Mouse (Mus musculus) cerebellum, adult 2 months (tissue): ENCODE data around the gene Tigit.

ENCODE experiments used
- CTCF ChIP-seq: fragments of 200-500 bp; IDR thresholded peaks from 2 replicates; pipeline ENCODE4 v1.5.1; 2011; ENCODE audit warnings: low read depth, mild to moderate bottlenecking, control low read depth, low read length, moderate library complexity, borderline replicate concordance; ENCODE audit not compliant: insufficient read depth
- POLR2A ChIP-seq: fragments of 200-500 bp; IDR thresholded peaks from 2 replicates; pipeline ENCODE4 v1.6.1; 2011; ENCODE audit warnings: low read length, control low read depth, borderline replicate concordance; ENCODE audit not compliant: insufficient read depth

- no peak for TF ChIP-seq CTCF
- no peak for TF ChIP-seq POLR2A
Observed at GRCm38 (mm10) chr16:43610375-43610774, 53.6 kb downstream of the Tigit start.
